Mouse (Mus musculus) gastrocnemius, adult 8-10 months (tissue): ENCODE data around the gene Vmac. TPM values are rescaled to one million over a fixed set of nuclear protein-coding genes. Genes with fewer than 3 reads are reported as not detected.

ENCODE experiments used
- DNase-seq, 2 experiments: peaks; one replicate each; pipeline ENCODE4 v3.0.0; 2022; ENCODE audit warnings: low spot score in 2 of 2
- total RNA-seq, 4 experiments: library from RNA; stranded (reverse); gene quantifications; 2 replicates each; pipeline ENCODE4 v1.2.4; 2022

Gene Vmac
- total RNA-seq, 4 experiments from 2014 or later, result 1.8 to 3.1 (median 2.4) TPM

DNA sequence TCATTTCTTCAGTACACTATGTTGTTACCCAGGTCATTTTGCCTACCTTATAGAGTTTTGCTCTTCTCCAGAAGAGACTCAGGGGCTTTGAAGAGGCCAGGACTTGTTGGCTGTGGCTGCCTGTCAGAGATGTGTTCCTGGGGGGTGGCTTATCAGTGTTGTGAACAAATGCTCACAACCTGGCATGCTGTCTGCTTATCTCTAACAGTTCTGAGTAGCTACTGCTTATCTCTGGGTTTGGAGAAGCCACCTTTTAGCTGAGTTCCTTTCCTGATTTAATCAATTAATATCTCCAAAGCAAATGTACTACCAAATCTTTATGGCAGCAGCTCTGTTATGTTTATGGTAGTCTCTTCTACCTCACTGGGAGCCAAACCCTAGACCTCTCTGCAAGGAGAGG lies 29.8 kb downstream of the Vmac start:
- no peak for DNase-seq

- DNase-seq, result no peak
Measured at GRCm38 (mm10) chr17:56686801-56687200, 31.0 kb downstream of the Vmac start.

GRCm38 (mm10) chr17:56684649-56685048 lies 33.2 kb downstream of the Vmac start:
- DNase-seq, result peak; percentile 23 to 40

DNA sequence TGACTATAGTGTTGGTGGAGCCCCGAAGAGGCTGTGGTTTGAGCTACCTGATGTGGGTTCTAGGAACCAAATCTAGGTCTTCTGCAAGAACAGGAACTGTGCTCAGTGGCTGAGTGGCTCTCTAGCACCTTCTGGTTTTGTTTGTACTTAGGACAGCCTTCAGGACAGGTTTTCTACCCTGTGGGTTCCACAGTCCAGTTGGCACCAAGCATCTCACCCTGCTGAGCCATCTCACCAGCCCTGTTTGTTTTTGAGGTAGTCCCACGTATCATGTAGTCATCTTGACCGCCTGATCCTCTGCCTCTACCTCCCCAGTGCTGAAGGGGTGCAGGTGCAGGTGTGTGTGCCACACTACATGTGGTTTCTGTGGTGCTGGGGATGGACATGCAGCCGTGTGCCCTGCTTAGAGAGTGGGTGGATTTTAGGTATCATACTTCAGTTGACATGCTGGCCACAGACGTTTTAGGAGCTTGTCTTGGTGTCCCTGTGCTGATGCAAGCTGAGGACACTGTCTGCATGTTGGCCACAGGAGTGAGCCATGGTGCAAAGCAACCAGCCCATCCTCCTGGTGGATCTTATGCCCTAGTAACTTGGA lies 34.2 kb downstream of the Vmac start:
- no peak for DNase-seq

DNA sequence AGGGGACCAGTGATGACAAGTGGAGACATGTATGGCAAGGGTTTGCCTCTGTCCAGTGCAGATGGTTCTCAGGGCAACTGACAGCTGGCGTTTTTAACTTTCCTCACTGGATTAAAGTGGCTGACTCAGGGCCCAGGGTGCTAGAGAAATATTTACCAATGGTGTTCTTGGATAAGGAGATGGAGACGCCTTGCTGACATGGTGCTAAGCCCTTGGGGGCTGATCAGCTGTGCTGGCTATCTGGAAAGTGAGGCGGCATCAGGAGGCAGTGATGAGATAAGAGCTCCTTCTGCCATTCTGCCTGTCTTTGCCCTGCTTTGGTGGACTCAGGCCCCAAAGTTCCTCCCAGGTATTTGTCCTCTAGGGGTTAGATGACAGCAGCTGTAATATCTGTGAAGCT lies 34.9 kb downstream of the Vmac start:
- DNase-seq, result no peak

- no peak for DNase-seq
Measured at GRCm38 (mm10) chr17:56681791-56682190, 36.0 kb downstream of the Vmac start.

DNA sequence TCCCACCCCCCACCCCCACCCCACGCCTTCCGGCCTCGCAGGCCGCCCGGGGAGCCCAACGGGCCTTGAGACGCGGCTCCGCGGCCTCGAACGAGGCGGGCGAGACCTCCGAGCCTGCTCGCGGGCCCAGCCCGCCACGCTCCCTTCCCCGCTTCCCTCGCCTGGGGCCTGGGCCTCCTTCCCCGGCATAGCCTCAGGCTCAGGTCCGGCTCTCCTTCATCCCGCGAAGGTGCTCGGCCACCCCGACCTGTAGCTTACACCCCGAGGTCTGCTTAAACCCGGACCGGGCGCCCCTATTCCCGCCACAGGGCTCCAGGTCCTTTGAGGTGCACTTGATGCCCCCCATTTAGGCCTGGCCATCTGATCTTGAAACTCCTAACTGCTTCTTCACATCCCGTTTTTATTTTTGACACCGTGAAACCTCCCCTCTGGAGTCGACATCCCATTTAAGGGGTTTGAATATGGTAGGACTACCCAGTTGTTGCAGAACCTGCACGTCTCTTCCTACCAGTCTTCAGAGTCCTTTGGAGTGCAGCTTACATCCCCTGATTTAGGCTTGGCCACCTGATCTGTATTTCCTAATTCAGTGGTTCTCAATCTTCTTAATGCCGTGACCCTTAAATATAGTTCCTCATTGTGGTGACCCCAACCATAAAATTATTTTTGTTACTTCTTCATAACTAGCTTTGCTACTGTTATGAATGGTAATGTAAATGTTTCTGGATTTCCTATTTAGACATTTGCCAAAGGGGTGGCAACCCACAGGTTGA lies 44.0 kb downstream of the Vmac start:
- no peak for DNase-seq

DNA sequence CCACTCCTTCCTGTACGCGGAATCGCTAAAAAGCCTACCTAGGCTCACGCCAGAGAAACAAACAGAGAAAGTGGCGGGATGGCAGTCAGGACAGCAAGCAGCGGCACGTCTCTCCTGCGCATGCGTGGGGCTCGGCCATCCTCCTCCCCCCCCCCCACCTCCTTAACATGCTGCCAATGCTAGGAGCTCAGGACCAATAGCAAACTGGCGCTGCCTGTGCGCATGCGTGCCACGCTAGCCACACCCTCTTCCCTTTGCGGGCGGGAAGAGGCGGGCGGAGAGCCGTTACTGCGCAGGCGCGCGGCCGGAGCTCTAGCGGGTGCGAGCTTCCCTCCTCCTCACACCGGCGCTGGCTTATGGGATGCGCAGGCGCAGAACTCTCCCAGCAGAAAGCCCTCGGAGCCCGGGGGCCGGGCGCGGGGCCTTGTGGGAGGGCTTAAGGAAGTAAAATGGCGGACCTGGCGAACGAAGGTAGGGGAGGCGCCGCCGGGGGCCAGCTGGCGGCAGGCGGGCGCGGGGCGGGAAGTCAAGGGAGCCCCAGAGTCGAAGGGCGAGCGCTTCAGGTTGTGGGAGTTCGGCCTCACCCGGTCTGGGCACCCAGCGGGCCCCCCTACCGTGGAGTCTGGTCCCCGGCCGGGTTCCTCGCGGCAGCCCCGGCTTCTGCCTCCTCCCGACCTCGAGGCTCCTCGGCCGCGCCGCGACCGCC lies 44.7 kb downstream of the Vmac start, which contains the start of gene Ranbp3:
Gene Ranbp3, plus strand, starts transcription at position 354 of the 706 bp plus-strand sequence.
- peak; percentile 98 to 100 for DNase-seq

DNA sequence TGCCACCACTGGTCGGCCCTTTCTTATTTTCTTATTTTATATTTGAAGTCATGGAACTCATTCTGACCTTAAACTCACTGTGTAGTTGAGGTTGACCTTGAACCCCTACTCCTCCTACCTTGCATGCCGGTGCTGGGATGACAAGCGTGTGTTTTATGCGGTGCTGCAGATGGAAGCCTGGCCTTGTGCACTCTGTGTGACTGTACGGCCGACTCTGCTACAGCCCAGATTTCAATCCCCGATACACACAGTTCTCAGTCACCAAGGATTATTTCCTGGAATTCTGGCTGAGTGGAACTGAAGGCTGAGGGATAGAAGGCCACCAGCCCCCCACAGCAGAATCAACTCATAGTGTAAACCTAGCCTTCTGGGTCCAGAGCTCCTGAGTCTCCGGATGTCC lies 48.1 kb downstream of the Vmac start:
- DNase-seq, result no peak

DNA sequence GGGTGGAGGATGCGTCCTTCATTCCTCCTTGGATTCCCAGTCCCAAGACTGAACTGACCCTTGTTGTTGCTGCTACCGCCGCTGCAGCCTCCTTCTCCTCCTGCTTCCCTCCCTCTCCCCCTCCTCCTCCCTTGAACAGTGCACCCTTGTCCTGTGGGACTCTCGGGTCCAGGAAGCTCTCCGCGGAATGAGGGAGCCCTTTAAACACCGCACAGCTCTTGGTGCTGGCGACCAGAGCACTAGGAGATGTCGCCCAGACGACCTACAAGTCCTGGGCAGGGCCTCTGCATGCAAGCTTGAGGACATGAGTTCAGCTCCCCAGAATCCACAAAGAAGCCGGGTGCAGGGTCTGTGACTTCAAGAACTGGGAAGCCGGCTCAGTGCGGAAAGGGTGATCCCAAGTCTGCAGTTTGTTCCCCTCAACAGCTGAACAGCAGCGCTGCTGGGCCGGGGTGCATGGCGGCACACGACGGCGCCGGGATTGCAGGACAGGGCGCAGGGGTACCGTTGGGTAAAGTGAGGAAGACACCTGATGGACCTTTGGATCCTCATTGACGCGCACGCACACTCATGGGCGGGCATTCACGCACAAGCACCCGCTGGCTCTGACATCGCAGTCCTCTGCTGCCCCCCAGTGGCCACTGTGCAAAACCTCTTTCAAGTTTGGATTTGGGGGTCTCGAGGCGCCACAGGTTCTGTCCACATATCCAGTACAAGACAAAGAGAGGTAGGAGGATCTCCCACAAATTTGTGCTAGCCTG lies 49.3 kb downstream of the Vmac start:
- peak; percentile 12 to 48 for DNase-seq

DNA sequence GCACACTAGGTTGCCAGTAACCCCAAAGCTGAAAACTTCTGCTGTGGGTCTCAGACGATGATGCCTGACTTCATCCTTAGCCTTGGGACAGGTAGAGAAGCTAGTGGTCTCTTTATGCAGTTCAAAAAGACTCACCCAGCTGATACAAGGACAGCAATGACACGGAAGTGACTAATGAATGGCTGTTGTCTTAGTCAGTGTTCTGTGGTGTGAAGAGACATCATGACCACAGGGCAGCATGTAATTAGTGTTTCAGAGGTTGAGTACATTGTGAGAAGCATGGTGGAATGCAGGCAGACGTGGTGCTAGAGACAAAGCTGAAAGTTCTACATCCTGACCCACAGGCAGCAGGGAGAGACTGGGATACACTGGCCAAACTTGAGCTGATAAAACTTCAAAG lies 50.2 kb downstream of the Vmac start:
- no peak for DNase-seq

DNA sequence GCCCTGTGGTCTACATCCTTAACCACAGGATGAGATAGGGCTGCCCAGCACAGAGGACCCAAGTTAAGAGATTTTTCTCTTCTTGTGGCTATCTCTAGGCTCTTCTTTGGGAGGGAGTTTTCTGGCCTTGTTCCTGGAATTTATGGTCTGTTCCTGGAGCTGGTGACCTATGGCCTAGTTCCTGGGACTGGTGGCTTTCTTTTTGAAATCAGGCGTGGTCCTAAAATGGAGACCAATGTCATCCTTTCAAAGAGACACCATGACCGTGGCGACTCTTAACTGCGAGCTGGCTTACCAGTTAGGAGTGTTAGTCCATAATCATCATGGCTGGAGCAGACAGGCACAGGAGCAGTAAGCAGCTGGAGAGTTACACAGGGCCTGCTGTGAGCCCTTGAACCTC lies 51.4 kb downstream of the Vmac start:
- DNase-seq, result no peak

- DNase-seq, result no peak
Measured at GRCm38 (mm10) chr17:56664333-56664732, 53.5 kb downstream of the Vmac start.

Other genes with a start within 250 kb of the Vmac start
- 10 to 100 TPM; 25.5 to 38.3 (median 30.6) TPM for gene Ptprs, start 241.5 kb downstream of the Vmac start, total RNA-seq
- not detected for gene Znrf4, start 205.6 kb downstream of the Vmac start, total RNA-seq
- under 1 TPM; 0.31 to 0.83 (median 0.40) TPM for gene Gm20219, start 163.6 kb downstream of the Vmac start, total RNA-seq
- gene Safb2, start 133.4 kb downstream of the Vmac start, total RNA-seq, result 10 to 100 TPM; 19.7 to 30.7 (median 25.9) TPM
- 10 to 100 TPM; 29.6 to 46.7 (median 37.6) TPM for gene Safb, start 133.2 kb downstream of the Vmac start, total RNA-seq
- 100 to 1,000 TPM; 119 to 142 (median 131) TPM for gene 2410015M20Rik, start 108.3 kb downstream of the Vmac start, total RNA-seq
- gene Rpl36, start 104.6 kb downstream of the Vmac start, total RNA-seq, result 100 to 1,000 TPM; 576 to 726 (median 610) TPM
- 10 to 100 TPM; 63.0 to 69.4 (median 67.5) TPM for gene Lonp1, start 91.1 kb downstream of the Vmac start, total RNA-seq
- not detected for gene Catsperd, start 89.9 kb downstream of the Vmac start, total RNA-seq
- 10 to 100 TPM; 36.5 to 40.7 (median 39.7) TPM for gene Ranbp3, start 44.7 kb downstream of the Vmac start, total RNA-seq
- 100 to 1,000 TPM; 325 to 413 (median 358) TPM for gene Ndufa11, start 255 bp downstream of the Vmac start, total RNA-seq
- gene Nrtn, start 39.5 kb upstream of the Vmac start, total RNA-seq, result 1 to 10 TPM; 1.9 to 5.0 (median 3.5) TPM
- 10 to 100 TPM; 12.6 to 17.4 (median 15.4) TPM for gene Dus3l, start 46.7 kb upstream of the Vmac start, total RNA-seq
- under 1 TPM in 1 of 4 experiments, not detected in 3; 0.12 TPM for gene Prr22, start 52.2 kb upstream of the Vmac start, total RNA-seq
- 1 to 10 TPM; 1.8 to 3.6 (median 2.5) TPM for gene Rfx2, start 113.0 kb upstream of the Vmac start, total RNA-seq
- gene Acsbg2, start 156.4 kb upstream of the Vmac start, total RNA-seq, result not detected
- not detected for gene 1700061G19Rik, start 157.5 kb upstream of the Vmac start, total RNA-seq
- gene Mllt1, start 217.4 kb upstream of the Vmac start, total RNA-seq, result 10 to 100 TPM; 19.5 to 24.2 (median 21.8) TPM